Mouse (Mus musculus): ENCODE measurements at regions not wholly inside any gene's neighbourhood (a gene's known extent, or its start where the extent isn't known, plus 50 kb on each side); places are given as distances from the start of the nearest gene placed in this dataset.

DNA sequence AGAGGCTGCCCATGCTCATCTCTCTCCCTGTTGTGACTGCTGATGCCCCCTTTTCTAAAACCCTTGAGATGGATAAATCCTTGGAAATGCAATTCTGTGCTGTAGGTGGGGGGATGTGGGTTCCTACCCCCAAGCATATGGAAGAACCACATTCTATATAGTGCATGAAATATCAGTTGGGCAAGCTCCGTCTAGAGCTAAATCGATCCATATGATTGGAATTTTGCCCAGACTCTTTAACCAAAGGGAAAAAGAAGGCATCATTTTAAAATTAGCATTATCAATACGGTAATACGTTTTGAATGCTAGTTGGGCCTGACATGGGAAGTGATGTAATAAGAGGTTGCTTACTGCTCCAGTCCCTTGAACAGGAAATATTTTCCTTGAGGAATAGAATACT lies 411.1 kb upstream of the Sox9 start:
- TF ChIP-seq CTCF (IDR thresholded peaks at IDR 0.05; ENCODE audit: insufficient read depth, low read depth, low read length) = no peak
- TF ChIP-seq POLR2A (IDR thresholded peaks at IDR 0.05; ENCODE audit: insufficient read depth, low read depth, low read length) = no peak
